Mouse (Mus musculus) spleen, adult 12 weeks (tissue): ENCODE measurements around the gene Dnhd1.
"Not testable (repeated sequence)": the region's sequence is repeated elsewhere in the genome, so short reads cannot be mapped to it uniquely, and the experiment has no call there.

Experiments
- DNase-seq: peaks from one replicate; pipeline ENCODE4 v3.0.0; 2022; ENCODE audit warnings: low spot score

Gene Dnhd1

DNA sequence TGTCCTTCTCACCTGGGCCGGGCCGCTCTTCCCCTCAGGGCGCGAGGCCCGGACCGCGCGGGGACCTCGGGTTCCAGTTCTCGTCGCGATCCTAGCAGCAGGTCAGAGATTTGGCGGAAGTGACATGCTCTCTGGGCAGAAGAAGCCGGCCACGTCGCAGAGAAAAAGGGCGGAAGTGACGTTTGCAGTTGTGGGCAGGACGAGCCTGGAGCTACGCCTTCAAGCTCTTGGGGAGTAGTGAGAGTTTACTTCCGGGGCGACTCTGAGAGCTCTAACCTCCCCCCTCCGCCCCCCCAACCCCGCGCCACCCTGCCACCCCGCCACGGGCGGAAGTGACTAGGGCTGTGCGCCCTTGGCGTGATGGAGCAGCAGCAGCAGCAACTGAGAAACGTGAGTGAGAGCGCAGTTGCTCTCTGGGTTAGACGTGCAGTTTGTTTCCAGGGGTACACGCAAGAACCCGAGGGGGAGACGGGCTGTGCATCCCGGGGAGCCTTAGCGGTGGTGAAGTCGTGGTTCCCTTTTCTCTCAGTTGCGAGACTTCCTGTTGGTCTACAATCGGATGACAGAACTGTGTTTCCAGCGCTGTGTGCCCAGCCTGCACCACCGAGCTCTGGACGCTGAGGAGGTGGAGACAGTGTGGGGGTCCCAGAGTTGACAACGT lies 10.3 kb upstream of the Dnhd1 start, which contains the start of the genes Arfip2 and Gm45799:
TSS of gene Arfip2 (minus strand) at position 184 of the 661 bp plus-strand sequence.
TSS of gene Gm45799 (plus strand) at position 320 of the 661 bp plus-strand sequence.
- DNase-seq = peak; percentile 86

DNA sequence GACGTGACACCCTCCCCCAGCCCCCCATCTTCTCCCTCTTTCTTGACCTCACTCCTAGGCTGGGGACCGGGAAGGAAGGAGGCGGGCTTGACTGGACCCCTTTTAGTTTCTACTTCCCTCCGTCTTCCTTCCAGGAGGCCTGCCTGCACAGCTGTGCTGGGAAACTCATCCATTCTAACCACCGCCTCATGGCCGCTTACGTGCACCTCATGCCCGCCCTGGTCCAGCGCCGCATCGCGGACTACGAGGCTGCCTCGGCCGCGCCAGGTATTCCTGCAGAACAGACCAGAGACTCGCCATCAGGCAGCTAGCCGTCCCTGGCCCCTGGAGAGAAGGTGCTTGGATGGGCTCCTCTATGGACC lies 9.8 kb upstream of the Dnhd1 start:
- DNase-seq = peak; percentile 26

DNA sequence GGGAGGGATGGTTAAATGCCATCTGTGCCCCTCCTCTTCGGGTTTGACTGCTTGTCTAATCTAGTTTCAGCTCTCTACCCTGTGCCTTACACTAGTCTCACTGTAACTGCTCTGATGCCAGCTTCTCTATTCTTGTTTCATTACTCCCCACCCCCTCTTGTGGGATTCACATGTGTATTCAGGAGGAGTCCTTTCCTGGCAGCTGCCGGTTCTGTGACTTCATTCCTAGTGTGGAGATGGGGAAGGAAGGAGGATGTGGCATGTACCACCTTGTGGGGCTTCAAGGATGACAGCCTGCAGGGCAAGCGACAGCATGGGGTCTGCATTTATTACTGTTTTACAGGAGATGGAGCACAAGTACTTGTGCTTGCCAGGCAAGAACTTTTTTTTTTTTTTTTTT lies 8.7 kb upstream of the Dnhd1 start:
- no peak for DNase-seq

DNA sequence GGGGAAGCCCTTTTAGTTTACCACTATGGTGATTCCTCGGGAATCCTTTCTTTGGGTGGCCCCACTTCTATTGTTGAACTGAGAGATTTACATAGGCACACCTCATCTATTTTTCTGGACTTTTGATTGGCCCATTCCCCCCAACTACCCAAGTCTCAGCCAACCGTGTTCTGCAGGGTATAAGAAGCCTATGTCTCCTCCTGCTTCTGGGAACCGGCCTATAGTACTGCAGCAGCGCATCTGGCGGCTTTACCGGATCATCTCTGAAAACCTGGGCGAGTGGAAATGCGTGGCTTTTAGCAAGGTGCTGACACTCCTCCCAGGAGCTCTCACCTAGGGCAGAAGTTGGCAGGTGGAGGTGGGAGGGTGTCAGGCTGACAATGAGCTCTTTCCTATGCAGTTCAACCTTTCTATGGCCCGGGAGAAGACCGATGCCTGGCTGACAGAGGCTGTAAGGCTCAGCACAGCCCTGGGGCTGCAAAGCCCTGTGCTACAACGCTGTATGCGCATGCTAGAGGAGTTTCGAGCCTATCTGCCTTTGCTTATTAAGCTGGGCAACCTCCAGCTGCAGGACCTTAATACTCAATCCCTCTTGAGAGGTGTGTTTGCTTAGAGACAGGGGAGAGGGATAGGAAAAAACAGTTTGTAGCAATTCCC lies 35.0 kb downstream of the Dnhd1 start:
- no peak for DNase-seq

DNA sequence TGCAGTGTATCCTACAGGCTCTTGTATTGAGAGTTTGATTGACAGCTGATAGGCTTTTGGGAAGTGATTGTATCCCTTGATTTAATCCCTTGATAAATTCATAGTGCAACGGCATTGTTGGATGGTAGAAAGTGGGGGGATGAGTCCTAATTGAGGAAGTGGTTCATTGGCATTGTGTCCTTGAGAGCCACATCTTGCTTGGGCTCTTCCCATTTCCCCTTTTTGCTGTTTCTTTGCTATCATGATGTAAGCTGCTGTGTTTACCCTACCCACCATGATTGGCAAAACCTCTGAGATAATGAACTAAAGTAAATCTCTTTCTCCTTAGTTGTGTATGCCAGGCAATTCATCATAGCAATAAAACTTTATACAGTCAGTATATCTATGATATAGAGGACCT lies 40.2 kb downstream of the Dnhd1 start:
- DNase-seq = no peak

DNA sequence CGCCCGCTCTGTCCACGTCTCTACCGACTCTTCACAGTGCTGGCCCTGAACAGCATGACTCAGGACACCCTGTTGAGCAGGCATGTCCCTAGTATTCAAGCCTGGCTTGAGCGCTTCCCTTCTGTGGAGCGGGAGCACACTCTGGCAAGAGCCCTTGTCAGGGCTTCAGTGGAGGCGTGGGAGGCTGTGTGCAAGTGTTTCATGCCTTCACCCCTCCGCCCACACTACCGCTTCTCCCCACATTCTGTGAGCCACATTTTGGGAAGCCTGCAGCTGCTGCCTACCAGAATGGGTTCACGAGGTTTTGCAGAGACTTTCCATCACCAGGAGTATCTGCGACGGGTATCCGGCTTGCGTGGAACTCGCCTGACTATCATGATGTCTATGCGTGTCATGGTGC lies 52.6 kb downstream of the Dnhd1 start:
- no peak for DNase-seq

DNA sequence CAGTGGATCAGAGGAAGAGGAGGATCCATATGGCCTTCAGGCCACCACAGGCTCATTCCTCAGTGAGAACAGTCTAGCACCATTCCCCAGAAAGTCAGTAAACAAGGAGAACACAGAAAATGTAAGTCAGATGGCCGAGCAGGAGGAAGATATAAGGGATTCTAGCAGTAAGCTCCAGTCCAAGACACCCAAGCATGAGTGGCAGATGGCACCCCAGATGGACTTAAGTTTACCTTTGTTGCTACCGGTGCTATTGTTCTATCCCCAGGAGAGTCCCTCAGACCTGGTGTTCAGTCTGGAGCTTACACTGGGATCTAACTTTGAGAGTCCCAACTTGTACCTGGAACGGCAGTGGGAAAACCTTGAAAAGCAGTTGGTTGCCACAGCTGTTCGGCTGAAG lies 53.2 kb downstream of the Dnhd1 start:
- DNase-seq = no peak

DNA sequence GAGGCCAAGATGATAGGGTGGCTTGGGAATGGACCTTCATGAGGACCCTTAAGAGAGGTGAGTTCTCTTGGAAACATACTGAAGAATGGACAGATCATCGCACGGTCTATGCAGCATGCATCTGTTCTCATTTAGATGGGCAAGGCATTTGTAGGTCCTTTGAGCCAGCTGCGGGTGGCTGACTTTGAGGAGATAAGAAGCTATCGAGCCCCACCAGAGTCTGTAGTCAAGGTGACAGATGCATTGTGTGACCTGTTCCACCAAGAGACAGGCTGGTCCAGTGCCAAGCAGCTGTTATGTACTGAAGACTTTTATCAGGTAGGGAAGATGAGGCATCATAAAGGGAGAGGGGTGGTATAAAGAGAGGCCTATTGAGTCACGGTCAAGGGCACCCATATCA lies 58.1 kb downstream of the Dnhd1 start:
- peak; percentile 30 for DNase-seq

DNA sequence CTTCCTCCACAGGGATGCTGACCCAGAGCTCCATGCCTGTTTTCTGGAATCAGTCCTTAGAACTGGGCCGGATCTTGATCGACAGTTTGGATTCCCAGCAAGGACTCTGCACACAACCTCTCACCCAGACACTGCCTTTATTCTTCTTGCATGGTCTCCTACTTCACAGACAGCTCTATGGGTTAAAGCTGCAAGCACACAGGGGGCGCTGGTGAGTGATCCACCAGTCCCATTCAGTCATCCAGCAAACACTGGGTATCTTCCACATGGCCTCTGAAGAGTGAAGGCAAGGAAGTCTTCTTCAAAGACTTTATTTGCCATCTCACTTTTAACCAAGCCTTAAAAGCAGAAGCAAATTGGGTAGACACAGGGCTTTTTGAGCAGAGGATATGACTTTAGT lies 64.7 kb downstream of the Dnhd1 start:
- no peak for DNase-seq

DNA sequence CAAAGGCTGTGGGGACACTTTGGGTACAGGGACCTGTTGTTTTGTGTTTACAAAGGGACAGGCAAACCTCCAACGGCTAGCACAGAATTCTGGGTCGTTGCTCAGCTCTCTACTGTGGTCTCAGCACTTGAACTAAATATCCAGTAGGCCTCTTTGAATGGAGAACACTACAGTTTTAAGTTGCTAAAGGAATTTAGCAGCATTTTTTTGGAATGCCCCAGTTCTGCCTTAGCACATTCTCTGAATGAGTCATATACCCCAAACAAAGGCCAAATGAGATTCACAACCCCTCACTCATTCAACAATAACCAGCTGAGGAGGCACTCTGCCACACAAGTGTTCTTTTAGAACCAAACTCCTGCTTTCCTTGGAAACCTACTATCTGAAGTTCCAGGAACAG lies 71.3 kb downstream of the Dnhd1 start:
- DNase-seq = no peak

DNA sequence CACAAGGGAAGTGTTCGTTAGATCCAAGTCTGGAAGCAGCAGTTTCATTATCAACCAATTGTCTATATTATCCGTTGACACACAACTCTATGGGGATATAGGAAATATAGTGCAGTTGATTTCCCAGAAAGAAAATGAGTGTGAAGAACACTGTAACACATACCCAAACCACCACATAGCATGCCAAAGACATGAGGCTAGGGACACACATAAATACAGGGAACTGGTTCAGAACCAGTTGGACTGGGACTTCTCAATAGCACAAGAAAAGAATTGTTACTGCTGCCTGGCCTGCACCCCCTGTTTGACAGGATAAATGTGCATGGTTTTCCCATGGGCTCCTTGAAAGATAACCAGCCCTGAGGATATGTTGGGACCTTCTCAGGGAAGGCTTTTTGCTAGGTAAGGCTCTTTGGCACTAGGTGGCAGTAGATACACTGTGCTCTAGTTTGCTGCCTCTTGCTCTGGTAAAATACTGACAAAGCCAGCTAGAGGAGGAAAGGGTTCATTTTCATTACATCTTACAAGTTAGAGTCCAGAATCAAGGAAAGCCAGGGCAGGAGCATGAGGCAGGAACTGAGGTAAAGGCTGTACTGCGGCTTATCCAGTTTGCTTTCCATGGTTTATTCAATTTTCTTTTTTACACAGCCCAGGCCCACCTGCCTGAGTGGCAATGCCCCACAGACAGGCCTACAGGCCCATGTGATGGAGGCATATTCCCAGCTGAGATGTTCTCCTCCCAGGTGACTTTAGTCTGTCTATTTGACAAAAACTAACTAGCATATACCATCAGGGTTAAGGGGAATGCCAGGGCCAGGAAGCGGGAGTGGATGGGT lies 75.7 kb downstream of the Dnhd1 start:
- no peak for DNase-seq

DNA sequence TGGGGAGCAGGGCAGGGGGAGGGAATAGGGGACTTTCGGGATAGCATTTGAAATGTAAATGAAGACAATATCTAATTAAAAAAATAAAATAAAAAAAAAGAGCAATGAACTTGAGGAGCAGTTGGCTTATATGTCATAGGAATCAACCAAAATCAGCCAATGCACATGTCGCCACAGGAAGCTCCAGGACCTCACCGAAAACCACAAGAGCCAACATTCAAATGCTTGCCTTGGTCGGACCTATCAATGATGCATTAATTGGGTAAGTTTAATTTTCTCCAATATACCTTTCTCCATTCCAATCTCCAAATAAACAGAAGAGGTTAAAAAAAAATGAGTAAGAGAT lies 76.3 kb downstream of the Dnhd1 start:
- DNase-seq = no peak

DNA sequence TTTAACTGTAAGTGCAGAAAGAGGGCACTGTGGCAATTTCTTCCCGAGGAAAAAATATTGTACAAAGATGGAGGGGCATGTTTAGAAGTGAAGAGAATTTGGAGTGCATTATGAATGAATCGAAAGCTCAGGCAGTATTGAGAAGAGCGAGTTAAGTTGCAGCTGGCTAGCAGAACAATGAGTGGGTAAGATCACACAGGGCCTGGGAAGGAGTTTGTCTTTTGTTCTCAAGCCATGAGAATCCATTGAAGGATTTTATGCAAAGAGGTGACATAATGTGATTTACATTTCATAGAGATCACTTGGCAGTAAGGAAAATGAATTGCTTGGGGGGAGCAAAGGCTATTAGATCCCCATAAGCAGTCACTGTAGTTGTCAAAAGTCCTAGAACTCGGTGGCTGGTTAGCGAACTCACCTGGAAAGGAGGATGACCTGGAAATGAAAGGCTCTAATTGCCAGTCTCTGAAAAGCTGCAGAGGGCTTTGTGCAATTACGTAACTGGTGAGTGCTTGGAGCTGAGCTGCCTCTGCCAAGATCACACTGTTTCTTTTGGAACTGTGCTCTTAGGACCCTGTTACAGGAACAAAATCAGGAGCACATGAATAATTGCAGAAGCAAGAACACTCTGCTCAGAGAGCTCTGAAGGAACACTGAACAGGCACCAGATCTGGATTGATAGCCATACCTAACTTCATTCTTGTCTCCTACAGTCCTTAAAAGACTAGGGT lies 78.2 kb downstream of the Dnhd1 start:
- DNase-seq = no peak

DNA sequence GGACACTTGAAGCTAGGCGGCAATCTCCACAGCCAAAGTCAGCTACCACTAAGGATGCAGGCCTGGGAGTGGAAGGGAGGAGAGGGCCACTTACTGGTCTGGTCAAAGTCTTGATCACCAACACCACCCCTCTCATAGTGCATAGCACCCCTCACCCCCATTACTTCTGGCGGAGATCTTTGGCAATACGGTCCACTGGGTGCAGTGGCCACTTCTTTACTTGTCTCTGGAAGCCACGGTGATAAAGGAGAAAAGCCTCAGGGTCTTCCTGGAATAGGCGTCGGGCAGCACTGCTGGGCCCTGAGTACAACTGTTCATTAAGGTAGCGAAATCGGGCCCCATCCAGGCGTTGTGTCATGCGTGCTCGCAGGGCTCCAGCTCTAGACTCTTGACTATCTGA lies 83.2 kb downstream of the Dnhd1 start:
- no peak for DNase-seq

DNA sequence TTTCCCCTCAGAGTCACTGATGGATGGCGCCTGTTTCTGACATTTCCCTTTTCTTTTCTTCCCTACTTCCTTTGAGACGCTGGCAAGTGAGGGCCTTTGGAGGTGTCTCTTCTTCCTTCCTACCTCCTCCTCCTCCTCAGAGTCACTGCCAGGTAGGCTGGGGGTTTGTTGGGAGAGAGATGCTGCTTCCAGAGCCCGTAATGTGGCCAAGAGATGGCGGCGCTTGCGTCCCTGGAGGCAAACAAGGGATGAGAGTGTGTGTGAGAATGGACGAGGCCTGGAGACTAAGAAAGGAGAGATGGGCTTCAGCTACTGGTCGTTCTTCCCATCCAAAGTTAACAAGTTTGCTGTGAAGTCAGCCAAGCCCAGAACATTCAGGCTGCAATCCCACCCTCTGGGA lies 84.2 kb downstream of the Dnhd1 start:
- DNase-seq = no peak

DNA sequence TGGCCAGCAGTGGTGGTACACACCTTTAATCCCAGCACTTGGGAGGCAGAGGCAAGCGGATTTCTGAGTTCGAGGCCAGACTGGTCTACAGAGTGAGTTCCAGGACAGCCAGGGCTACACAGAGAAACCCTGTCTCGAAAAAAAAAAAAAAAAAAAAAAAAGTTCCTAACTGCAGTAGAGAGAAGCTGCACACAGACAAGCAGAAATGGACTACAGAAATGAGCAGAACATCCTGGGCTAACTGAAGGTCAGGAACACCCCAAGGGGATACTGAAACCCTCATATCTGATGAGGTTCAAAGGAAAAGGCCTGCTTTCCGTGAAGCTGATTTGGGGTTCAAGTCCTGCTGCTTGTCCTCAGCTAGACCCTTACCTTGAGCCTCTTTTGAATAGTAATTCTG lies 84.8 kb downstream of the Dnhd1 start:
- DNase-seq = not testable (repeated sequence)

DNA sequence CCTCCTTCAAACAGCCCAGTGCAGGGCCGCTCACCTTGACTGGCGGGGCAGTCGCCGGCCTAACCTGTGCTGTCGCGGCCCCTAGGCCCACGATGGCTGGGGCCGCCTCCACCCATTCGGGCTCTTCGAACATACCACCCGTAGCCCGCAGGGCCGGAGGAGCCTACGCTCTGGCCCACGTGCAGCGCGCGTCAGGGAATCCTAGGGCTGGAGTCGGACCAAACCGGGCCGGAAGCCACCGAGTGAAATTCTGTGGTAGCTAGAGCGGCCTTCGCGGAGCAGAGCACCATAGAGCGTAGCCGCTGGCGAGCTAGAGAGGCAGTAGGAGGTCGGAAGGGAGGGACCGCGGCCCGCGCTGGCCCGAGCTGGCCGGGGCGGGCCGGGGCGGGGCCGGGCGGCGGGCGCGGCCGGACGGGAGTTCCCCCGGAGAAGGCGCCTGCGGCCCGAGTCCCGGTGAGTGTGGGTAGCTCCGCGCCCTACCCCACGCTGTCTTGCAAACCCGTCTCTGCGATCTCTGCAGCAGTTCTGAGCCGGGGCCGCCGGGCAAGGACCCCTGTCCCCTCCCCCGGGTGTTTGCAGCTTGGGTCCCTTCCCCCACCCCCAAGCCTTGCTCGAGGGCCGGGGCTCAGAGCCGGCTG lies 85.8 kb downstream of the Dnhd1 start, which contains the start of gene Ilk:
TSS of gene Ilk (plus strand) at position 329 of the 638 bp plus-strand sequence.
- DNase-seq = peak; percentile 83

DNA sequence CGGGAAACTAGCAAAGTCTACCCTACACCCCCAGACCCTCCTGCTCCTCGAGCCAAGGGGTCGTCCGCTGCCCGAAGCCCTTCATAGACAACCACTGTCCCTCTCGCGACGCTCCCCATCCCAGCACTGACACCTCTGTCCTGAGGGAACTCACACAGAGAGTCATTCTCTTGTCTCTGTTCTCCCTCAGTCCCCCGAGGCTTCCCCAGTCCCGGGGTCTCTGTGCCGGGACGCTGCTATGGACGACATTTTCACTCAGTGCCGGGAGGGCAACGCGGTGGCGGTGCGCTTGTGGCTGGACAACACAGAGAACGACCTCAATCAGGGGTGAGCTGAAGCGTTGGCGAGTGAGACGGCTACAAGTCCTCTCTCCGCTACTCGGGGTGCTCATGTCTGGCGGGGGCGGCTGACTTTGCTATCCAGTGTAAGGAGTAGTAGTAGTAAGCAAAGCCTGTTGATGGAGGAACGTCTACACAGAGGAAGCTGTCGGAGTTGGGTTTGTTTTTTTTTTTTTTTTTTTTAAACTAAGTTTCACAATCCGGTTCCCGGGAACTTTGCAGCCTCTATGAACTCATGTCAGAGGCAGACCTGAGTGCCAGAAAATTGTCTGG lies 86.4 kb downstream of the Dnhd1 start, which contains the start of gene Rrp8:
TSS of gene Rrp8 (minus strand) at position 475 of the 611 bp plus-strand sequence.
- peak; percentile 45 for DNase-seq

DNA sequence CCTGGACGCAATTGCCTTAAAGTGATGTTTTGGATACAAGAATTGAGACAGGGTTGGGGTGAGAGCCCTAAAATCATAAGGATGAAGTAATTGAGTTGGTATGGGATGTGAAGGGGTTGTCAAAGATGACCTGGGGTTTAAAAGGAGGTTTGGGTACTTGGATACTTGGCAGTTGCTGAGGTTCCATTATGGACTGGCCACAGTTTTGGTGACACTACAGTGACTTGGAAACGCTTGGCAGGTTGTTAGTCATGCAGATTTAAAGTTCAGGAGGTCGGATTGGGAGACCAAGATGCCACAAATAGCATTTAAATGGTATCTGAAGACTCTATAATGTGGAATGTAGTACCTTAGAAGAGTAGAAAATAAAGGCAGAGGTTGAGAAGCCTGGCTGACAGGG lies 87.0 kb downstream of the Dnhd1 start:
- no peak for DNase-seq

DNA sequence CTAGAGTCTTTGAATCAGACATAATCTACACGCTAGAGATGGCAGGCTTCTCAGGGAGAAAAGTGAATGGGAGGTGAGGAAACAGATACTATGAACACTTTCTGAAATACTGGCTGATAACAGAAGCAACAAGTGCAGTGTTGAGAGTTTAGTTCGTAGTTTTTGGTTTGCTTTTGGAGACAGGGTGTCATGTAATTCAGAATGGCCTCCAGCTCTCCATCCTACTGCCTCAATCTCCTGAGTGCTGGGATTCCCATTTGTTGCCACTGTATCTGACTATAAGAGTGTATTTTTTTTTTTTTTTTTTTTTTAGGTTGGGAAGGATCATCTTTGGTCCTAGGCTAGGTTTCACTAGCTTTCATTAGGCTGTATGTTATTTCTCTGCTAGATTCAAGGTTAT lies 87.7 kb downstream of the Dnhd1 start:
- no peak for DNase-seq

DNA sequence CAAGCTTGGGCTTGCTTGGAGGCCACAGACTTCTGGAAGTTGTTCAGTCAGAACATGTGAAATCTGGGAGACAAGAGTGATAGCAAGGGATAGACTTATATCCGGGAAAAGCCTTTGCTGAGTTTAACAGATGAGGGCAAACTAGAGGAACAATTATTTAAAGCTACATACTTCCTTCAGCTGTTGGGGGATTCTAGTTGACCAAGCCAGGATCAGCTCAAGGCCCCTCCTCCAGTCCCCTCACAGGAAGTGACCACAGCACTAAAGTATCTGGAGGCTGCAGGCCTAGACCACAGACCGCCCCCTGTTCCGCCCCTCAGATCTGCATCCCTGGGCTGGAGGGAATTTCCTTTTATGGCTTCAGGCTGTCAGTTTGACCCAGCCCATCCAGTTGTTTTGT lies 88.3 kb downstream of the Dnhd1 start:
- DNase-seq = no peak
